Mouse (Mus musculus) embryonic facial prominence, embryonic 13.5 days (tissue): Measurements from ENCODE around the gene Perm1. TPM values are rescaled to one million over a fixed set of nuclear protein-coding genes. Genes with fewer than 3 reads are reported as not detected.

Experiments
- ATAC-seq: fragments of 200-750 bp; cut with Nextera tagmentation; 2 replicates; pipeline ENCODE4 v1.8.0; 2017; ENCODE audit warnings: low read depth; ENCODE audit not compliant: insufficient number of reproducible peaks, insufficient read depth, low FRiP score, low TSS enrichment
- H3K27ac ChIP-seq: fragments of 300-500 bp; sonication (generic); 2 replicates; pipeline ENCODE4 v1.5.1; 2015; ENCODE audit warnings: moderate library complexity, mild to moderate bottlenecking, inconsistent platforms
- H3K27me3 ChIP-seq: fragments of 300-500 bp; sonication (generic); 2 replicates; pipeline ENCODE4 v1.6.1; 2015; ENCODE audit warnings: mild to moderate bottlenecking, inconsistent platforms
- H3K36me3 ChIP-seq: fragments of 300-500 bp; sonication (generic); 2 replicates; pipeline ENCODE4 v1.6.1; 2015; ENCODE audit warnings: mild to moderate bottlenecking, inconsistent platforms
- H3K4me1 ChIP-seq: fragments of 300-500 bp; sonication (generic); 2 replicates; pipeline ENCODE4 v1.6.1; 2015; ENCODE audit warnings: inconsistent platforms
- H3K4me2 ChIP-seq: fragments of 300-500 bp; sonication (generic); 2 replicates; pipeline ENCODE4 v1.6.1; 2015; ENCODE audit warnings: moderate library complexity, mild to moderate bottlenecking, inconsistent platforms
- H3K4me3 ChIP-seq: fragments of 300-500 bp; sonication (generic); 2 replicates; pipeline ENCODE4 v1.5.1; 2015; ENCODE audit warnings: mild to moderate bottlenecking, inconsistent platforms
- H3K9ac ChIP-seq: fragments of 300-500 bp; sonication (generic); 2 replicates; pipeline ENCODE4 v1.6.1; 2015; ENCODE audit warnings: mild to moderate bottlenecking, inconsistent platforms
- H3K9me3 ChIP-seq: fragments of 300-500 bp; sonication (generic); 2 replicates; pipeline ENCODE4 v1.6.1; 2016; ENCODE audit warnings: inconsistent platforms
- WGBS: fragments of 180-500 bp; shearing (Covaris S2); methylation state at CpG from one replicate; pipeline ENCODE4 v1.1.7; 2015; ENCODE audit warnings: mixed read lengths; 5-methylcytosine and 5-hydroxymethylcytosine counted together
- polyA plus RNA-seq: library from polyadenylated mRNA; unstranded; fragments of >200 nt; fragmentation: Nextera tagmentation; extraction: Ambion mirVana; gene quantifications from 2 replicates; pipeline ENCODE4 v1.2.1, GENCODE M21; 2015

Perm1 gene
- polyA plus RNA-seq, 1 experiment from 2014 or later, result 0.62 TPM

GRCm38 (mm10) chr4:156203001-156203412 lies 12.7 kb upstream of the Perm1 start, which contains the start of gene AW011738:
TSS of gene AW011738 (plus strand) at chr4:156203304.
- Histone ChIP-seq H3K9me3 (no peaks in the 10 kb centered on the region), H3K4me3 (peak within 1 kb of the TSS; percentile 57), H3K9ac (peak within 1 kb of the TSS; percentile 75), H3K4me2 (peak within 1 kb of the TSS; percentile 98), H3K36me3 (no peaks in the 10 kb centered on the region), H3K4me1 (peaks cover 20% of the 10 kb centered on the region), H3K27ac (no peak within 1 kb of the TSS), H3K27me3 (peaks cover 39% of the 10 kb centered on the region)
- WGBS, result under 1% methylated on average over 32 of the region's 39 CpGs
- ATAC-seq, result 0 out of 2 replicates have a peak, but pooled peaks have one; percentile 38

GRCm38 (mm10) chr4:156203413-156204131 lies 12.1 kb upstream of the Perm1 start:
- Histone ChIP-seq H3K4me3 (peak overlapping the region; percentile 57), H3K9ac (peak overlapping the region; percentile 75), H3K9me3 (no peaks in the 10 kb centered on the region), H3K4me2 (peak overlapping the region; percentile 98), H3K27ac (no peak overlapping the region), H3K27me3 (peaks cover 39% of the 10 kb centered on the region), H3K4me1 (peaks cover 20% of the 10 kb centered on the region), H3K36me3 (no peaks in the 10 kb centered on the region)
- under 1% methylated on average over 49 of the region's 49 CpGs for whole genome bisulfite sequencing
- no peak for ATAC-seq

- H3K27me3 ChIP-seq, result peaks cover 21% of the 10 kb centered on the region
- no peak overlapping the region for H3K27ac ChIP-seq
- H3K4me1 ChIP-seq, result peaks cover 7% of the 10 kb centered on the region
- no peaks in the 10 kb centered on the region for H3K36me3 ChIP-seq
- no peak overlapping the region for H3K4me3 ChIP-seq
- WGBS, result 87% methylated on average over 4 of the region's 4 CpGs
- no peak overlapping the region for H3K9ac ChIP-seq
- H3K9me3 ChIP-seq, result no peaks in the 10 kb centered on the region
- H3K4me2 ChIP-seq, result no peak overlapping the region
- no peak for ATAC-seq
Observed at GRCm38 (mm10) chr4:156208872-156209271, 6.8 kb upstream of the Perm1 start.

- H3K27ac ChIP-seq, result no peak overlapping the region
- 69% methylated on average over 13 of the region's 13 CpGs for WGBS
Observed at GRCm38 (mm10) chr4:156209963-156210635, 5.6 kb upstream of the Perm1 start.

GRCm38 (mm10) chr4:156213134-156213533 lies 2.5 kb upstream of the Perm1 start:
- Histone ChIP-seq H3K4me2 (no peak overlapping the region), H3K27me3 (no peaks in the 10 kb centered on the region), H3K27ac (no peak overlapping the region), H3K9ac (no peak overlapping the region), H3K36me3 (no peaks in the 10 kb centered on the region), H3K4me3 (no peak overlapping the region), H3K9me3 (no peaks in the 10 kb centered on the region), H3K4me1 (0 out of 2 replicates have a peak, but pooled peaks cover 5% of the 10 kb centered on the region)
- no peak for ATAC-seq
- WGBS, result 92% methylated on average over 13 of the region's 13 CpGs

More at GRCm38 (mm10) chr4:156209963-156210635, 5.6 kb upstream of the Perm1 start:
- ATAC-seq, result no peak
- Histone ChIP-seq H3K4me2 (no peak overlapping the region), H3K9ac (no peak overlapping the region), H3K9me3 (no peaks in the 10 kb centered on the region), H3K4me3 (no peak overlapping the region), H3K36me3 (no peaks in the 10 kb centered on the region), H3K4me1 (no peaks in the 10 kb centered on the region), H3K27me3 (peaks cover 8% of the 10 kb centered on the region)

GRCm38 (mm10) chr4:156216196-156216595 lies 528 bp downstream of the Perm1 start:
- H3K4me2 ChIP-seq, result no peak overlapping the region
- no peak overlapping the region for H3K4me3 ChIP-seq
- H3K4me1 ChIP-seq, result 0 out of 2 replicates have a peak, but pooled peaks cover 5% of the 10 kb centered on the region
- no peak overlapping the region for H3K9ac ChIP-seq
- no peak for ATAC-seq
- 85% methylated on average over 2 of the region's 2 CpGs for WGBS
- H3K27me3 ChIP-seq, result no peaks in the 10 kb centered on the region
- no peak overlapping the region for H3K27ac ChIP-seq
- no peaks in the 10 kb centered on the region for H3K9me3 ChIP-seq
- no peaks in the 10 kb centered on the region for H3K36me3 ChIP-seq

- 84% methylated on average over 16 of the region's 16 CpGs for WGBS
- no peak overlapping the region for H3K27ac ChIP-seq
- no peak overlapping the region for H3K4me2 ChIP-seq
- 0 out of 2 replicates have a peak, but pooled peaks cover 5% of the 10 kb centered on the region for H3K4me1 ChIP-seq
- no peak overlapping the region for H3K4me3 ChIP-seq
- no peak overlapping the region for H3K9ac ChIP-seq
- no peaks in the 10 kb centered on the region for H3K27me3 ChIP-seq
- H3K36me3 ChIP-seq, result peaks cover 6% of the 10 kb centered on the region; the same call in 1 of the 2 replicates
- ATAC-seq, result no peak
- no peaks in the 10 kb centered on the region for H3K9me3 ChIP-seq
Observed at GRCm38 (mm10) chr4:156217022-156217669, 1.5 kb downstream of the Perm1 start.

GRCm38 (mm10) chr4:156217838-156218237 lies 2.2 kb downstream of the Perm1 start:
- Histone ChIP-seq H3K9ac (no peak overlapping the region), H3K4me2 (no peak overlapping the region), H3K36me3 (peaks cover 12% of the 10 kb centered on the region; the same call in 1 of the 2 replicates), H3K9me3 (no peaks in the 10 kb centered on the region), H3K27me3 (no peaks in the 10 kb centered on the region), H3K4me3 (no peak overlapping the region), H3K4me1 (0 out of 2 replicates have a peak, but pooled peaks cover 5% of the 10 kb centered on the region), H3K27ac (no peak overlapping the region)
- 74% methylated on average over 16 of the region's 16 CpGs for WGBS
- no peak for ATAC-seq

GRCm38 (mm10) chr4:156219936-156220335 lies 4.3 kb downstream of the Perm1 start:
- Histone ChIP-seq H3K4me2 (no peak overlapping the region), H3K36me3 (peaks cover 12% of the 10 kb centered on the region; the same call in 1 of the 2 replicates), H3K9ac (no peak overlapping the region), H3K27ac (no peak overlapping the region), H3K27me3 (no peaks in the 10 kb centered on the region), H3K9me3 (no peaks in the 10 kb centered on the region), H3K4me1 (0 out of 2 replicates have a peak, but pooled peaks cover 5% of the 10 kb centered on the region), H3K4me3 (no peak overlapping the region)
- no peak for ATAC-seq
- WGBS, result 91% methylated on average over 11 of the region's 11 CpGs

- no peak overlapping the region for H3K4me2 ChIP-seq
- no peaks in the 10 kb centered on the region for H3K9me3 ChIP-seq
- WGBS, result 90% methylated on average over 2 of the region's 2 CpGs
- no peak overlapping the region for H3K27ac ChIP-seq
- H3K4me1 ChIP-seq, result peaks cover 9% of the 10 kb centered on the region
- no peak overlapping the region for H3K4me3 ChIP-seq
- no peak overlapping the region for H3K9ac ChIP-seq
- no peaks in the 10 kb centered on the region for H3K27me3 ChIP-seq
- peaks cover 17% of the 10 kb centered on the region for H3K36me3 ChIP-seq
- no peak for ATAC-seq
Observed at GRCm38 (mm10) chr4:156224276-156224675, 8.6 kb downstream of the Perm1 start.

GRCm38 (mm10) chr4:156227752-156228392 lies 12.2 kb downstream of the Perm1 start:
- H3K27ac ChIP-seq, result peak overlapping the region; percentile 33; the same call in 1 of the 2 replicates
- peaks cover 9% of the 10 kb centered on the region for H3K4me1 ChIP-seq
- no peaks in the 10 kb centered on the region for H3K9me3 ChIP-seq
- 33% methylated on average over 18 of the region's 18 CpGs for WGBS
- no peaks in the 10 kb centered on the region for H3K27me3 ChIP-seq
- H3K4me3 ChIP-seq, result peak overlapping the region; percentile 17
- peak overlapping the region; percentile 42 for H3K4me2 ChIP-seq
- peaks cover 41% of the 10 kb centered on the region for H3K36me3 ChIP-seq
- peak overlapping the region; percentile 40 for H3K9ac ChIP-seq
- ATAC-seq, result no peak
